Mouse (Mus musculus) retina, adult 2 months (tissue): ENCODE measurements around the gene Rere.
"Not testable (repeated sequence)": the region's sequence is repeated elsewhere in the genome, so short reads cannot be mapped to it uniquely, and the experiment has no call there.

Experiments
- DNase-seq: peaks from one replicate; pipeline ENCODE4 v3.0.0-alpha.2; 2012; ENCODE audit warnings: low read depth, low spot score

Rere gene

GRCm38 (mm10) chr4:150254416-150254815 lies 27.0 kb upstream of the Rere start:
- no peak for DNase-seq

- no peak for DNase-seq
Measured at GRCm38 (mm10) chr4:150255181-150255580, 26.3 kb upstream of the Rere start.

- peak; percentile 65 for DNase-seq
Measured at GRCm38 (mm10) chr4:150257252-150258204, 23.9 kb upstream of the Rere start.

GRCm38 (mm10) chr4:150258388-150258787 lies 23.1 kb upstream of the Rere start:
- DNase-seq, result no peak

- no peak for DNase-seq
Measured at GRCm38 (mm10) chr4:150259577-150259976, 21.9 kb upstream of the Rere start.

- no peak for DNase-seq
Measured at GRCm38 (mm10) chr4:150260111-150260510, 21.3 kb upstream of the Rere start.

- no peak for DNase-seq
Measured at GRCm38 (mm10) chr4:150260745-150261144, 20.7 kb upstream of the Rere start.

GRCm38 (mm10) chr4:150262301-150262700 lies 19.1 kb upstream of the Rere start:
- DNase-seq, result no peak

- DNase-seq, result no peak
Measured at GRCm38 (mm10) chr4:150264903-150265302, 16.5 kb upstream of the Rere start.

GRCm38 (mm10) chr4:150265471-150265870 lies 16.0 kb upstream of the Rere start:
- DNase-seq, result no peak

GRCm38 (mm10) chr4:150266655-150267223 lies 14.7 kb upstream of the Rere start:
- DNase-seq, result no peak

GRCm38 (mm10) chr4:150268674-150269653 lies 12.5 kb upstream of the Rere start:
- no peak for DNase-seq

GRCm38 (mm10) chr4:150269679-150270078 lies 11.8 kb upstream of the Rere start:
- no peak for DNase-seq

- not testable (repeated sequence) for DNase-seq
Measured at GRCm38 (mm10) chr4:150270718-150271117, 10.7 kb upstream of the Rere start.

GRCm38 (mm10) chr4:150272725-150273124 lies 8.7 kb upstream of the Rere start:
- no peak for DNase-seq

GRCm38 (mm10) chr4:150275531-150275930 lies 5.9 kb upstream of the Rere start:
- DNase-seq, result no peak

- not testable (repeated sequence) for DNase-seq
Measured at GRCm38 (mm10) chr4:150279336-150279735, 2.1 kb upstream of the Rere start.

GRCm38 (mm10) chr4:150280002-150280401 lies 1.4 kb upstream of the Rere start:
- DNase-seq, result no peak

GRCm38 (mm10) chr4:150280459-150280858 lies 987 bp upstream of the Rere start:
- no peak for DNase-seq

- no peak for DNase-seq
Measured at GRCm38 (mm10) chr4:150281891-150282630, 615 bp downstream of the Rere start.
